Mouse (Mus musculus): ENCODE results near the gene Nfya. TPM values are rescaled to one million over a fixed set of nuclear protein-coding genes. Genes with fewer than 3 reads are reported as not detected.
"Not testable (repeated sequence)": the region's sequence is repeated elsewhere in the genome, so short reads cannot be mapped to it uniquely, and the experiment has no call there.

The Nfya gene
- polyA plus RNA-seq, 1 experiment from 2014 or later = 9.0 TPM

- no peaks in the 10 kb centered on the region for H3K27me3 ChIP-seq (ENCODE audit: control insufficient read depth, insufficient read depth, low read length)
- ATAC-seq (replicated peaks; ENCODE audit: extremely low read depth, insufficient read depth, low FRiP score) = no peak
- H3K36me3 ChIP-seq (ENCODE audit: control insufficient read depth, insufficient read depth) = no peaks in the 10 kb centered on the region
- no peaks in the 10 kb centered on the region for H3K9me3 ChIP-seq (replicated peaks; ENCODE audit: control insufficient read depth, low read length)
- peak overlapping the region; percentile 76; the same call in 1 of the 2 replicates for H3K27ac ChIP-seq (ENCODE audit: low read length)
- no peak overlapping the region for H3K9ac ChIP-seq (ENCODE audit: low read length)
- H3K4me1 ChIP-seq (ENCODE audit: control insufficient read depth, insufficient read depth, low read length) = peaks cover 19% of the 10 kb centered on the region
- no peak overlapping the region for H3K4me3 ChIP-seq (ENCODE audit: low read length)
- H3K4me2 ChIP-seq (ENCODE audit: low read depth, low read length) = no peak overlapping the region
- WGBS = 50% methylated on average over 6 of the region's 6 CpGs
Observed at GRCm38 (mm10) chr17:48363421-48363965, 46.2 kb downstream of the Nfya start.

GRCm38 (mm10) chr17:48362966-48363365 is 46.7 kb downstream of the Nfya start:
- H3K4me3 ChIP-seq (ENCODE audit: low read length) = no peak overlapping the region
- H3K27ac ChIP-seq (ENCODE audit: low read length) = peak overlapping the region; percentile 76
- H3K27me3 ChIP-seq (ENCODE audit: control insufficient read depth, insufficient read depth, low read length) = no peaks in the 10 kb centered on the region
- peak; percentile 58 for ATAC-seq (replicated peaks; ENCODE audit: extremely low read depth, insufficient read depth, low FRiP score)
- no peaks in the 10 kb centered on the region for H3K9me3 ChIP-seq (replicated peaks; ENCODE audit: control insufficient read depth, low read length)
- WGBS = 54% methylated on average over 8 of the region's 8 CpGs
- peak overlapping the region; percentile 50; the same call in 1 of the 2 replicates for H3K4me2 ChIP-seq (ENCODE audit: low read depth, low read length)
- H3K9ac ChIP-seq (ENCODE audit: low read length) = no peak overlapping the region
- peaks cover 19% of the 10 kb centered on the region for H3K4me1 ChIP-seq (ENCODE audit: control insufficient read depth, insufficient read depth, low read length)
- no peaks in the 10 kb centered on the region for H3K36me3 ChIP-seq (ENCODE audit: control insufficient read depth, insufficient read depth)

GRCm38 (mm10) chr17:48362346-48362745 is 47.4 kb downstream of the Nfya start:
- WGBS = 25% methylated on average over 3 of the region's 3 CpGs
- Histone ChIP-seq H3K4me2 (ENCODE audit: low read depth, low read length) (peak overlapping the region; percentile 50), H3K36me3 (ENCODE audit: control insufficient read depth, insufficient read depth) (no peaks in the 10 kb centered on the region), H3K27ac (ENCODE audit: low read length) (peak overlapping the region; percentile 76), H3K27me3 (ENCODE audit: control insufficient read depth, insufficient read depth, low read length) (no peaks in the 10 kb centered on the region), H3K9me3 (replicated peaks; ENCODE audit: control insufficient read depth, low read length) (no peaks in the 10 kb centered on the region), H3K4me3 (ENCODE audit: low read length) (no peak overlapping the region), H3K4me1 (ENCODE audit: control insufficient read depth, insufficient read depth, low read length) (peaks cover 19% of the 10 kb centered on the region), H3K9ac (ENCODE audit: low read length) (0 out of 2 replicates have a peak overlapping the region, but pooled peaks have one; percentile 44)
- ATAC-seq (replicated peaks; ENCODE audit: extremely low read depth, insufficient read depth, low FRiP score) = no peak; the same call in 1 of the 2 replicates

DNA sequence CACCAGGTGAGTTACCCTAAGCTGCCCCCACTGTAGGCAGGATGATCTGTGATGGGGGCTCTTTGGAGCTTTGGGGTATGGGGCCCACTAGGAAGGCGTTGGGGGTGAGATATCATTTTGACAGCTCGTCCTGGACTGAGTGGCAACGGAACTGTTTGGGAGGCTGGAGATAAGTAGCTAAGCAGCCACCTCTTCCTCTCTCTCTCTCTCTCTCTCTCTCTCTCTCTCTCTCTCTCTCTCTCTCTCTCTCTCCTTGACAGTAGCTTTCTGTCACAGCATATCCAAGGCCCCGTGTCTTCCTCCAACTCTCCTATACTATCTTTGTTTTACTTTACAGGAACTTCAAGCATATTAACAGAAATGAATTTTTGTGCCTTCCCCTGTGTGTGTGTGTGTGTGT is 49.2 kb downstream of the Nfya start:
- H3K4me3 ChIP-seq (ENCODE audit: low read length) = no peak overlapping the region
- peaks cover 19% of the 10 kb centered on the region for H3K4me1 ChIP-seq (ENCODE audit: control insufficient read depth, insufficient read depth, low read length)
- H3K9ac ChIP-seq (ENCODE audit: low read length) = no peak overlapping the region
- no peaks in the 10 kb centered on the region; the same call in 1 of the 2 replicates for H3K9me3 ChIP-seq (replicated peaks; ENCODE audit: control insufficient read depth, low read length)
- no peaks in the 10 kb centered on the region for H3K36me3 ChIP-seq (ENCODE audit: control insufficient read depth, insufficient read depth)
- no peaks in the 10 kb centered on the region for H3K27me3 ChIP-seq (ENCODE audit: control insufficient read depth, insufficient read depth, low read length)
- 18% methylated on average over 4 of the region's 4 CpGs for WGBS
- no peak overlapping the region for H3K27ac ChIP-seq (ENCODE audit: low read length)
- ATAC-seq (replicated peaks; ENCODE audit: extremely low read depth, insufficient read depth, low FRiP score) = no peak
- H3K4me2 ChIP-seq (ENCODE audit: low read depth, low read length) = no peak overlapping the region

- H3K9me3 ChIP-seq (replicated peaks; ENCODE audit: control insufficient read depth, low read length) = no peaks in the 10 kb centered on the region; the same call in 1 of the 2 replicates
- H3K4me2 ChIP-seq (ENCODE audit: low read depth, low read length) = no peak within 1 kb of the TSS
- ATAC-seq (replicated peaks; ENCODE audit: extremely low read depth, insufficient read depth, low FRiP score) = no peak
- H3K9ac ChIP-seq (ENCODE audit: low read length) = no peak within 1 kb of the TSS
- WGBS = 71% methylated on average over 7 of the region's 7 CpGs
- H3K4me1 ChIP-seq (ENCODE audit: control insufficient read depth, insufficient read depth, low read length) = peaks cover 19% of the 10 kb centered on the region
- H3K27me3 ChIP-seq (ENCODE audit: control insufficient read depth, insufficient read depth, low read length) = no peaks in the 10 kb centered on the region
- no peaks in the 10 kb centered on the region for H3K36me3 ChIP-seq (ENCODE audit: control insufficient read depth, insufficient read depth)
- H3K27ac ChIP-seq (ENCODE audit: low read length) = no peak within 1 kb of the TSS
- H3K4me3 ChIP-seq (ENCODE audit: low read length) = no peak within 1 kb of the TSS
Observed at GRCm38 (mm10) chr17:48359616-48360015, 50.1 kb downstream of the Nfya start, which contains the start of gene Treml1. Gene Treml1 (plus strand): TSS chr17:48359916.

- WGBS = 47% methylated on average over 2 of the region's 2 CpGs
- ATAC-seq (replicated peaks; ENCODE audit: extremely low read depth, insufficient read depth, low FRiP score) = no peak
Observed at GRCm38 (mm10) chr17:48357892-48358291, 51.8 kb downstream of the Nfya start.

DNA sequence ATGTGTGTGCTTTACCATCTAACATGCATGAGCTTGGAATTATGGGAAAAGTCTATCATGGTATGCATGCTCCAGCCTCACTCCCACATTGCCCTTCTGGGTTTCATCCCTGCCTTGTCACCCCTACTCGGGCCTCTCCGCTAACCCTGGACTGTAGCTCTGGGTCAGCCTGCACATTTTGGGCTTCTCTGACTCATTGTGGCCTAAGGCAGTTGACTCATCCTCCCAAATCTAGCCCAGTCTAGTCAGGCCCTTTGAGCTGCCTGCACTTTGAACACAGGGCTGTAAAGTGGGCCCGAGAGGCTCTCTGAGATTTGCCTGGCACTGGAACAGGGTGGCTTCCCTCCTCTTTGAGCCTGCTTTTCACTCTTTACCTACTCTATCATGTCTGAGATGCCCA is 53.9 kb downstream of the Nfya start:
- ATAC-seq (replicated peaks; ENCODE audit: extremely low read depth, insufficient read depth, low FRiP score) = no peak

More at GRCm38 (mm10) chr17:48357892-48358291, 51.8 kb downstream of the Nfya start:
- no peak overlapping the region for H3K9ac ChIP-seq (ENCODE audit: low read length)
- H3K4me1 ChIP-seq (ENCODE audit: control insufficient read depth, insufficient read depth, low read length) = peaks cover 7% of the 10 kb centered on the region
- H3K27ac ChIP-seq (ENCODE audit: low read length) = no peak overlapping the region
- no peaks in the 10 kb centered on the region; the same call in 1 of the 2 replicates for H3K9me3 ChIP-seq (replicated peaks; ENCODE audit: control insufficient read depth, low read length)
- no peak overlapping the region for H3K4me3 ChIP-seq (ENCODE audit: low read length)
- no peaks in the 10 kb centered on the region for H3K27me3 ChIP-seq (ENCODE audit: control insufficient read depth, insufficient read depth, low read length)
- no peak overlapping the region for H3K4me2 ChIP-seq (ENCODE audit: low read depth, low read length)
- no peaks in the 10 kb centered on the region for H3K36me3 ChIP-seq (ENCODE audit: control insufficient read depth, insufficient read depth)

DNA sequence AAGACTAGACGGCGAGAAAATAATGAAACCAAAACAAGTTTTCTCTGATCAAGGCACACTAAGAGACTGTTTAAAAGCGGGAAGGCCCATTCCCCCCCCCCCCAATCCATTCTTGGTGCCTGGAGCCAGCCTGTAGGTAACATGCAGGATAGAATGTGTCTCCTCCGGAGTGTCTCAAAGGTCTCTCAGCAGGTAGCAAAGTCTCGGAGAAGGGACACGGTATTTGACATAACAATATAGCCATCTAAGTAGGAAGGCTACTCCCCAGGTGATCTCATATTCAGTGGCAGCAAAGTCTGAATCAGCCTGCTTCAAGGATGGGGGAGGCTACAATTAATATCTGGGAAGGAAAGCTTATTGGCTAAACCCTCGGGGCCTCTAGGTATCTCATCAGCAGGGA is 56.7 kb downstream of the Nfya start:
- not testable (repeated sequence) for H3K9ac ChIP-seq (ENCODE audit: low read length); H3K9me3 ChIP-seq (replicated peaks; ENCODE audit: control insufficient read depth, low read length); H3K4me1 ChIP-seq (ENCODE audit: control insufficient read depth, insufficient read depth, low read length); H3K27ac ChIP-seq (ENCODE audit: low read length); ATAC-seq (replicated peaks; ENCODE audit: extremely low read depth, insufficient read depth, low FRiP score); H3K4me3 ChIP-seq (ENCODE audit: low read length); H3K36me3 ChIP-seq (ENCODE audit: control insufficient read depth, insufficient read depth); H3K4me2 ChIP-seq (ENCODE audit: low read depth, low read length); H3K27me3 ChIP-seq (ENCODE audit: control insufficient read depth, insufficient read depth, low read length)
- whole genome bisulfite sequencing = 79% methylated on average over 7 of the region's 7 CpGs

More for the DNA sequence above, 53.9 kb downstream of the Nfya start:
- Histone ChIP-seq H3K4me1 (ENCODE audit: control insufficient read depth, insufficient read depth, low read length) (no peaks in the 10 kb centered on the region), H3K27ac (ENCODE audit: low read length) (no peak overlapping the region), H3K9me3 (replicated peaks; ENCODE audit: control insufficient read depth, low read length) (no peaks in the 10 kb centered on the region; the same call in 1 of the 2 replicates), H3K27me3 (ENCODE audit: control insufficient read depth, insufficient read depth, low read length) (no peaks in the 10 kb centered on the region), H3K4me3 (ENCODE audit: low read length) (no peak overlapping the region), H3K9ac (ENCODE audit: low read length) (no peak overlapping the region), H3K36me3 (ENCODE audit: control insufficient read depth, insufficient read depth) (no peaks in the 10 kb centered on the region), H3K4me2 (ENCODE audit: low read depth, low read length) (no peak overlapping the region)
- WGBS = 81% methylated on average over 3 of the region's 3 CpGs

DNA sequence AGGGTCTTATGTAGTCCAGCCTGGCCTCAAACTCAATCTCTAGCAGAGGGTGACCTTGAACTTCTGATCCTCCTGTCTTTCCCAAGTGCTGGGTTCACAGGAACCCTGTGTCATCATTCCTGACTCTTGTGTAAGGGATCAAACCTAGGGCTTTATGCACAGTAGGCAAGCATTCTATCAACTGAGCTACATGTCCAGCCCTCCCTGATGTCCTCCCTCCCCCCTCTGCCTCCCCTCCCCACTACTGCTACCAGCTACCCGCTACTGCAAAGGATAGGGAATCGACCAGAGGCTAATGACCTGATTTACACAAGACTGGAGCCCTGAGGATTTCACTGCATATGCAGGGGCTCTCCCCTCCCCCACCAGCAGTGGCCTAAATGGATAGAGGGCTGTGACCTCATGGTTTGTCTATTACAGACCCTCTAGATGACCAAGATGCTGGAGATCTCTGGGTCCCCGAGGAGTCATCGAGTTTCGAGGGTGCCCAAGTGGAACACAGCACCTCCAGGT is 59.0 kb downstream of the Nfya start:
- no peak for ATAC-seq (replicated peaks; ENCODE audit: extremely low read depth, insufficient read depth, low FRiP score)
- Histone ChIP-seq H3K4me2 (ENCODE audit: low read depth, low read length) (no peak overlapping the region), H3K9me3 (replicated peaks; ENCODE audit: control insufficient read depth, low read length) (no peaks in the 10 kb centered on the region), H3K36me3 (ENCODE audit: control insufficient read depth, insufficient read depth) (no peaks in the 10 kb centered on the region), H3K9ac (ENCODE audit: low read length) (no peak overlapping the region), H3K4me3 (ENCODE audit: low read length) (no peak overlapping the region), H3K4me1 (ENCODE audit: control insufficient read depth, insufficient read depth, low read length) (no peaks in the 10 kb centered on the region), H3K27ac (ENCODE audit: low read length) (no peak overlapping the region), H3K27me3 (ENCODE audit: control insufficient read depth, insufficient read depth, low read length) (no peaks in the 10 kb centered on the region)
- WGBS = 70% methylated on average over 5 of the region's 5 CpGs

All from heart, embryonic 16.5 days (tissue).